Mouse (Mus musculus): ENCODE data around the gene Plekha6.

The Plekha6 gene

GRCm38 (mm10) chr1:133182706-133183095 is 18.7 kb downstream of the Plekha6 start:
- peak; percentile 83 for DNase-seq (ENCODE audit: low spot score)

DNA sequence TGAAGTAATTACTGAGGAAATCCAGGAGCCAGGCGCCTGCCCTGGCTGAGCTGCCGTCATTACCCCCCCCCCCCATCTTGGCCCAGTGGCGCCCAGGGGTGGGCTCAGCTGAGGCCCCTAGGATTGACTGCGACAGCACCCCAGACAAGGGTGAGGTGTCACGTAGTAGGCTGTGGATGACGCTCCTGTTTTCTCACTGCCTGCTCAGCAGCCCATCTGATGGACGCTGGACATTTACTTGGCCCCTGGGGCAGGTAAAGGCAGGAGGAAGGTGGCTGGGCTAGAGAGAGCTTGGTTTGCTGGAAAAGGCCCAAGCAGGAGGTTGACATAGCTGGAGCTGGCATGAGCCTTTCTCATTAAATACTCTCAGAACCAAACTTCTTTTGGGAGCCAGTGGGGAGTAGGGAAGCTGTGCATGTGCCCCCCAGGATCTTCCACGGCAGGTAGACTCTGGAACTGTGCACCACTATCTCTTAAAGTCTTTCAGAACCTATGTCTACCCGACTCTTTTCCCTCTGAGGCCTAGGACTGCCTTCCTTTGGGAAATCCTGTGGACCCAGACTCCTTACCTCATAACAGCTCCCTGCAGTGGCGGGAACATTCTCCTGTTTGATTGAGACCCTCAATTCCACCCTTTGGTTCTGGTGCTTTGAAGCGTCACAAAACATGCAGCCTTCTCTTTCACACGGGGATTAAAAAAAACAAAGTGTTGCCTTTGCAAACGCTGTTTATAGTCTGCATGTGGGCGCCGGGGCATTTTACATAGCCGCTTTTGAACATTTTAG is 19.3 kb downstream of the Plekha6 start:
- DNase-seq (ENCODE audit: low spot score), result no peak

DNA sequence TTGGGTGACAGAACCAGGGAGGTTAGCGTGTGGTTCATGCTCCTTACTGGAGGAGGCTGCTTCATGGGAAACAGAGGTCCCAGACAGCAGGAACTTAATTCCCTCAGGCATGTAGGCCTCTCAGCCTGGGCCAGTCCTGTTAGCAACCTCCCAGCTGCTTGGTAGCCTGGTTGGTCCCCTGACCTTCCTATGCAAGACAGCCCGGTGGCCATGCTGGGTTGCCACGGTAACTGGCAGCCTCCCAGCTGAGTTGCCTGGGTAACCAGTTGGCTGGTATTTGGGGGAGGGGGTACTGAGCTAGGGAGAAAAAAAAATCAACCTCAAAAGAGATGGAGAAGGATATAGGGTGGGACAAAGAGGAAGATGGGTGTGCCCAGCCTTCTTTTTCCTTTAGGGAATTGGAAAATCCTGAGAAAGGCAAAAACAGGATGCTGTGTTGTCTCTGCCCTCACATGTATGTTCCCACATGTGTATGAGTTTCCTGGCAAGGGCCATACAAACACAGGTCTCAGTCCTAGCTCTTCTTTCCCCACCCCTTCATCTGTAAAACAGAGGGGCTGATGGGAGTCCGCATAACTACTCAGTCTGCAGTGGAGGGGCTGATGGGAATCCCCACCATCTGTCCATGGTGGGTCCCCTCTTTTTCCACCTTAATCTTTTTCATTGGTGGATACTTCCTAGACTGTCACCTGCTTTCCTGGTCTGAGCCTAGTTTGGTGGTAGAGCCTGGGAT is 24.1 kb downstream of the Plekha6 start:
- peak; percentile 76 for DNase-seq (ENCODE audit: low spot score)

- DNase-seq (ENCODE audit: low spot score), result no peak
These were observed 24.7 kb downstream of the Plekha6 start for GRCm38 (mm10) chr1:133188719-133189118.

DNA sequence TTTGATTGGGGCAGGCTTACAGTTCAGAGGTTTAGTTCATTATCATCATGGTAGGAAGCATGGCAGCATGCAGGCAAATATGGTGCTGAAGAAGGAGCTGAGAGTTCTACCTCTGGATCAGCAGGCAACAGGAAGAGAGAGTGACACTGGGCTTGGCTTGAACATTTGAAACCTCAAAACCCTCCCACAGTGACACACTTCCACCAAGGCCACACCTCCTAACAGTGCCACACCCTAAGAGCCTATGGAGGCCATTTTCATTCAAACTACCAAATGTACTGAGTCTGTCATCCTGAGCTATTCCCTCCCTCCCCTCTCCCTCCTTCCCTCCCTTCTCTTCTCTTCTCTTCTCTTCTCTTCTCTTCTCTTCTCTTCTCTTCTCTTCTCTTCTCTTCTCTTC is 25.5 kb downstream of the Plekha6 start:
- no peak for DNase-seq (ENCODE audit: low spot score)

DNA sequence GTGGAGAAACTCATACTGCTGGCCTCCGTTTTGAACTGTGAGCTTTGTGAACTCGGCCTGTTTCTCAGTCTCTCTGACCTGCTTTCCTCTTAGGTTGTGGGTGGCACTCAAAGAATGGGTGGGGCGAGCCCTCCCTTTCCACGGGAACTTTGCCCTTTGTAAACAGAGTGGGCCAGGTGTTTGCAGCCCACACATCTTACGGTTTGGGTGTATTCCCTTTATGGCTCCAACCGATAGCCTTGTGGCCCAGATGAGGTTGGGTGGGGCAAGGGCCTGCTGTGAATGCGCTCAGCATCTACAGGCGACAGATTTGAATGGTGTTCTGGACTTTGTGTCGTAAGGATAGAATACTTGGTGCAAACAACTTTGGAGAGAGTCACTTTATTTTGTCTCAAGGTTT is 26.5 kb downstream of the Plekha6 start:
- no peak for DNase-seq (ENCODE audit: low spot score)

GRCm38 (mm10) chr1:133196181-133196580 is 32.2 kb downstream of the Plekha6 start:
- DNase-seq (ENCODE audit: low spot score), result no peak

- DNase-seq (ENCODE audit: low spot score), result no peak
These were observed 33.3 kb downstream of the Plekha6 start for GRCm38 (mm10) chr1:133197266-133197665.

- no peak for DNase-seq (ENCODE audit: low spot score)
These were observed 35.7 kb downstream of the Plekha6 start for GRCm38 (mm10) chr1:133199706-133200105.

DNA sequence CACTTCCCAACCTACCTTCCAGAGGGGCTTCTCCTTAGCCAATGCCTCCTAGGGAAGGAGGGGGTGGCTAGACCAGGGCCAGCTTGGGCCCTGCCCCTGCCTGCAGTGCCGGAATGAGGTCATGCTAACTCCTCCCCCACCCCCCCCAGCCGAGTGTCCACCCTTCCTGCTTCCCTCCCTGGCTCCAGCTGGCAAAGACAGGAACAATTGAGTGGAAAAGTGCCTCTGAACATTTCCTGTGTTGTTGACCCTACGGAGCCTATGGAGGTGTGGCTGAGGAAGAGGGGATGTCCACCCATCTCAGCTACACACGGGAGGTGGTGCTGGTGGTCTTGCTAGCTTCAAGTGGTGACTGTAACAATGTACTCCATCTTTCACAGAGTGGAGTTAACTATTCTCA is 37.5 kb downstream of the Plekha6 start:
- no peak for DNase-seq (ENCODE audit: low spot score)

- no peak for DNase-seq (ENCODE audit: low spot score)
These were observed 39.7 kb downstream of the Plekha6 start for GRCm38 (mm10) chr1:133203701-133204100.

- no peak for DNase-seq (ENCODE audit: low spot score)
These were observed 40.4 kb downstream of the Plekha6 start for GRCm38 (mm10) chr1:133204341-133204849.

DNA sequence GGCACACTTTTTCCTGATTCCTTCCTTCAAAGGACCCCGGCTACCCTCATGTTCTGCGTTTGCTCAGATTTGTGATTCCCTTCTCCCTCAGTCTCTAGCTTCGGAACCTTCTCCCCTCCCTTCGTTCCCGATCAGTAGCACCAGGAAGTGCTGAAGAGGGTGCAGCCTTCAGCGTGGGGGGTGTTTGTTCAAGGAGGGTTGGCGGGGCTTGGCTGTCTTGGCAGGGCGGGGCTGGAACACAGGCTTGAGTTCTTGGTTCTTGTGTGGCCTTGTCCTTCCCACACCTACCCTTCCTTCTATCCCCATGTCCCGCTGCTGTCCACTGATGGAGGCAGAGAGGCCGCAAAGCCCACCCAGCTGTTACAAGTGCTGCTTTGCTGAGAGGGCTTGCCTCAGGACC is 41.0 kb downstream of the Plekha6 start:
- DNase-seq (ENCODE audit: low spot score), result no peak

DNA sequence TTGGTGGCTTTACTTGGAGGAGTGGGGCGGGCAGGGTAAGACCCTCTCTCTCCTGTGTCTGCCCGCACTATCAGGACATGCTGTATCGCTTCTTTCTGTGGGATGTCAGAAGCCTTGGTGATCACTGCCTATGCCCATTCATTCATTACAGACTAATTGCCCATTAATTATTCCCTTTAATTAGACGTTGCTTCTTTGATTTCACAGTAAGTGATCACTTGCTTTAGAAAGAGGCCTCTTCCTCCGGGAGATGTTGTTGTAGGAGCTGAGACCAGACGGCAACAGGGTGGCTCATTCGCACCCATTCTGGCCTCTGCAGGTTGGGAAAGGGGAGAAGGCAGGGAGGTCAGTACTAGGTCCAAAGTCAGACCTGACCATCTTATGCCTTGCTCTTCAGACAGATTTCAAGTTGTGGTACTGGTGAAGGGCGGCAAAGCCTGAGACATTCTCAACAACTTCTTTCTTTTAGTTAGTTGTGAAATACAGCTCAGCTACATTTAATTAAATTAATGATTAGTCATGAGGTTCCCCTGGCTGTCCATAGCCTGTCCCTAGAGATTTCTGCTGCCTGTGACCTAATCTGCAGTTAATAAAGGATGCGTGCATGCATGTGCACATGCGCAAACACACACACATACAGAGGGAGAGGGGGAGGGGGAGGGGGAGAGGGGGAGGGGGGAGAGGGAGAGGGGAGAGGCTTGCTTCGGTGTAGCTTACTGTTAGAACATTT is 44.2 kb downstream of the Plekha6 start:
- DNase-seq (ENCODE audit: low spot score), result peak; percentile 91

DNA sequence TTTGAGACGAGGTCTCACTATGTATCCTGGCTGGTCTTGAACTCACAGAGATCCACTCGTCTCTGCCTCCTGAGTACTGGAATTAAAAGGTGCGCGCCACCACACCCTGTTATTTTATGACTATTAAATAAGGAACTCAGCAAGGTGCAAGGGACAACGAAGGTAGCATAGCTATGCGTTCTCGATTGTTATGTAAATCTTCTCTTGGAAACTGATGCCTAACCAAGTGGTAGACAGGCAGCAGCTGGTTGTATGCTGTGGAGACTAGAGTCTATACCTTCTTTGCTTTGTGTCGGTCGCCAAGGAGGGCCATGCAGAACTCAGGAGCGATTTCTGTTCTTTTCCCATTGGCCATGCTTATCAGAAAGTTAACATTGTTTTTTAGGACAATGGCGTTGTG is 45.0 kb downstream of the Plekha6 start:
- no peak for DNase-seq (ENCODE audit: low spot score)

DNA sequence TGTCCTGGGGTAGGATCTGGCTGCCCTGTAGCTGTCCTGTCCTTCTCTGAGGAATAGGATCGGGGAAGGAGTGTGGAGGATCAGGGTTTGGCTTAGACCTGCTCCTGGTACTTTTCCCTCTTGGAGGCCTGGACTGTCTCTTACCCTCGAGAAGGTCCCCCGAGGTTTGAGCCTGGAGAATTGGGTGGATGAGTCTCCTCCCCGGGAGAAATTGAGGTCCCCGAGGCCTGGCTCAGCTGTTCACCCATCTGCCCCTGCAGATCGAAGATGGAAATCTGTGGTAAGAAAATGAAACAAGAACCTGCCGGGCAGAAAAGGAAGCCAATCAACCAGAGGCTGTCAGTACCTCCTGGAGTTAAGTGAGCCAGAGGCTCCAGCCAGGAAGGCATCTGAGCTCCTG is 45.5 kb downstream of the Plekha6 start:
- DNase-seq (ENCODE audit: low spot score), result peak; percentile 81

DNA sequence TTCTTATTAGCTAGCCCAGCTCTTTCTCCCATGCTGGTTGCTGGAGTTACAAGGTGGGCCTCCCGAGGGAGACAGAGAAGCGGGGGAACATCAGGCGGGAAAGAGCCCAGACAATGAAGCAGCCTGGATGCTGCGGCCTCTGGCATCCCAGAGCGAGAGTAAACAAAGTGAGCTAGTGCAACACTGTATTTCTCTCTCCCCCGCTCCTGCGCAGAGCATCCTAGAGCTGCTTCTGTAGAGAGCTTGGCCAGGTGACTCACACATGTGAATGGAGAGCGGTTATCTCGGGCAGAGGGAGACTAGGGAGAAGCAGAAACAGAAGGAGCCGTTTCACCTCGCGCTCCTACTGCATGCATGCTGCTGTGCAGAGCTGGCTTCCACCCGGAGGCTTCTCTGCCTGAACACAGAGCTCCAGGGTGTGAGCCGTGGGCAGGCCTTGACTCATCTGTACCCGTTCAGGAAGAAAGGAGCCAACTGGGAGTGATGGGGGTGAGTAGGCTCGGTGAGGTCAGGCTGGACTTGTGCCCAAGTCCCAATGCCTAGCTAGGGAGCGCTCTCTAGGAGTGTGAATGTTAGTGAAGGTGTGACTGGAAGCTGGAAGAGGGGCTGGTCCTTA is 46.0 kb downstream of the Plekha6 start:
- peak; percentile 76 for DNase-seq (ENCODE audit: low spot score)

DNA sequence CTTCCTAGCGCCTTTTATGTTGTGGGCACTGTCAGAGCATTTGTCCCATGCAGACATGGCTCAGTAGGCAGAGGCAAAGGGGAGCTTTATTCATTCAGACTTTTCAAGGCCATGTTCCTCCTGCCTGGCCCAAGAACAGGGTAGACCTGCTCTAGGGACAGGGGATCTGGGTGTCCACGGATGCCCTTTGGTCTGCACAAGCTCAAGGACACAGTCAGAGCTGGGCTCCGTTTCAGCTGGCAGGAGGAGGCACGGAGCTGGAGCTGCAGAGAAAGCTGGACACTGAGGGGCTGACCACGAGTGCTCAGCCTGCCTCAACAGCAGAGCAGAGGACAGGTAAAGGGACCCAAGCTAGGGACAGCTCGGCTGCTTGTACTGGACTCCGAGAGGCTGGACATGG is 46.8 kb downstream of the Plekha6 start:
- no peak for DNase-seq (ENCODE audit: low spot score)

GRCm38 (mm10) chr1:133212273-133212672 is 48.3 kb downstream of the Plekha6 start:
- DNase-seq (ENCODE audit: low spot score), result no peak

DNA sequence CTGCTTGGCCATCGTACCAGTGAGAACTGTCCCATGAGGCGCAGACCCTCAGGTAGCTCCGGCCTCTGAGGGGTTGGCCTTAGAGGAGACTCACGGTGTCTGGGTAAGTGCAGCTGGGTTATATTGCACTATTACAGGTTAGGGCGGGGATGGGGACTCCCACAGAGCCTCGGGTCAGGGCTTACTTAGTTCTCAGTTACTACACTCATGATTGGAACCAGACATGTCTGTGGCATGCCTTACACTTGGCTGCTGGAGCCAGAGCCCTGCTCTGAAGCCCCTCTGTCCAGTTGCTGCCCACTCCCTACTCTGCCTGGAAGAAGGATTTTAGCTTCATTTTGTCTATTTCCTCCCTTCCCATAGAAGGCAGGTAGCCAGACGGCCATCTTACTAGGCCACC is 49.1 kb downstream of the Plekha6 start:
- DNase-seq (ENCODE audit: low spot score), result no peak

DNA sequence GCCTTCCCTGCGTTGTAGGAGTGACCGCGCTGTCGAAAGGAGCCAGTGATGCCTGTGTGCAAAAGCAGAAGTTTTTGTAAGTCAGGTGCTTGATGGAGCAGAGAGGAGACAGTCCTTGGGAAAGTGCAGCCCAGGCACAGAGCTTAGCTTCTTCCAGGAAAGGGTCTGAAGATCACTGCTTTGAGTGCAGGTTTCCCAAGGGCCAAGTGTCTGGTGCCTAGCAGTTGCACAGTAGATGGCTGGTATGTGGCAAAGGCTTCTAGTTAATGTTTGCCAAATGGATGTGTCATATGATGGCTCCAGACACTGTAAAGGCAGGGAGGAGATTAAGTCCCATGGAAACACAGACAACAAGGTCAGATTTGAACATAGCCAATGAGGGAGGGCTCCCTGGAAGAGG is 49.9 kb downstream of the Plekha6 start:
- no peak for DNase-seq (ENCODE audit: low spot score)

DNA sequence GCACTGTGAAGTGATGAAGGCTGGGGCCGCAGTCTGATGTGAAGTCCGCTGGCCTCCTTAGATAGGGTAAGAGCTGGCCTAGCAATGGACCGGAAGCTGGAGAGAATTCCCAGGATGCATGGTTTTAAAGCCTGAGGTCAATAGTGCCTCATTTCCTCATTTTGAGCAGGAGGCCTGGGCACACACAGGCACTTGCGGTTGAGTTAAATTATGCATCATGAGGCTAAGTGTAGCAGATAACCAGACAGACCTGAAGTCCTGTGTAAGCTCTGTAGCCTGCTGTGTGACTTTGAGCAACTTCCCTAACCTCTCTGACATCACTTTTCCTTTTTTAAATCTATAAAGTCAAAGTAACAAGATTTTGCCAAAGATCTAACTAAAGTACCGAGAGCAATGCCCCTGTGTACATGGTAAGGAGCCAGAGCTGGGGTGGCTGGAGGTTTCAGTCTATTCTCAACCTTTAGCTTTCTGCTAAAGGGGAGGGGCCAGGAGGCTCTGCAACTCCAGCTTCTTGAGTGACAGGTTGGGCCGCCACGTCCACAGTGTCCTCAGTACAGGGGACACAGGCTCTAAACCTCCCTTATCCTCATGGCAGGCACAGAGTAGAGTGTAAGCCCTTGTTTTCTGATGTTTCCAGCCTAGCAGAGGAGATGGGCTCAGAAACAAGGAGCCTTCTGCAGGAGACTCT is 50.8 kb downstream of the Plekha6 start:
- no peak for DNase-seq (ENCODE audit: low spot score)
